Mouse (Mus musculus): ENCODE measurements around the gene Ehbp1.

Ehbp1 gene

DNA sequence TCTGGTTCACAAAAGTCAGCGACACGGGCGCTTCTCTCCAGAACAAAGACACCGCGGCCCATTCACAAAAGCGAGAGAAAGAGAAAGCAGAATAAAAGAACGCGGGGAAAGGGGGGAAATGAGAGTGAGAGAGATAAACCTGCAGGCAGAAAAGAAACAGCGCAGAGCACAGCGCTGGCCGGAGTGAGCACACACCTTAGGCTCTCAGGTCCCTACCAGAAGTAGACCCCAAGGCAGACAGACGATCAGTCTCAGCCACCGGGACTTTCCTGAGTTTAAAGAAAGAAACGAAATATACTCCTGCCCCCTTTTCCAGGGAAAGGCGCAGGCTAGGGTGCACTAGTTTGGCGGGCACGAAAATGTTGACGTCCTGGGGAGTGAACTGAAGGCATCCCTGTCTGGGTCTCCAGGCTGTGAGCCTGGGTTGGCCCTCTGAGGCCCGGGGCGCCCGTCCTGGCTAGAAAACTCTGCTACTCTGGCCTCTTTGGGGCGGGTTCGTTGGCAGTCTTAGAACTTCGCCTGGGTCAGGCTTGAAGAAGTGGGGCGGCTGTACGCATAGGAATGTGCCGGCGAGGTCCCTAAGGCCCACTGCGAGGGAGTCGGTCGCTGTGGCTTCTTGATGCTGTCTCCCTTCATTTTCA, 338.6 kb downstream of the Ehbp1 start:
- in situ Hi-C loops (cut with MboI, MseI), result loop anchor here in 1 of 2 experiments (10.0 to 25.0 kb wide), 2 partner anchors 281 to 934 kb away; no protein-coding TSS in a partner anchor

DNA sequence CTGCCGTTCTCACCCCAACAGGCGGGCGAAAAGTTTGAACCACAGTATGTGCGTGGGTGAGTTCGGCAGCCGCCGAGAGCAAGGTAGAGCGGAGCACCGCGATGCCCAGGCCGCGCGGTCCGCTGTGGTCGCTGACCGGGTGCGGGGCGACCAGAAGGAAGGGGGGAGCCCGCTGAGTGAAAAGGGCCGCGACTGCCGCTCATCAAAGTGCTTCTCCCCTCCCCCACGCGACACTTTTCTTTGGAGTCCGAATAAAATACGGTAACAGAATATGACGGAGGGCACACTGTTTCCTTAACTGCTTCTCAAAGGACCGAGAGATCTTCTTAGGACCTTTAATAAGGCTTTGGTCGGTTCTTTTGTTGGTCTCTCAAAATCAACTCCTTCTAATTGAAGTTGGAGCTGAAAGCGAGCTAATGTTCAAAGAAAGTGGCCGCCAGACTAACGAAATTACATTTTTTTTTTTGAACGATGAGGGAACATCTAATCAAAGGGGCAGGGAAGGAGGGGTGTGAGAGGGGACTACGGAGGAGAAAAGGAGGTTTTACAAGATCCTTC, 339.2 kb downstream of the Ehbp1 start, which contains the start of gene Otx1:
TSS of gene Otx1 (minus strand) at position 115 of the 558 bp plus-strand sequence.
- in situ Hi-C loops (cut with MboI, MseI), result loop anchor here in 1 of 2 experiments (10.0 to 25.0 kb wide), 2 partner anchors 282 to 934 kb away; no protein-coding TSS in a partner anchor

DNA sequence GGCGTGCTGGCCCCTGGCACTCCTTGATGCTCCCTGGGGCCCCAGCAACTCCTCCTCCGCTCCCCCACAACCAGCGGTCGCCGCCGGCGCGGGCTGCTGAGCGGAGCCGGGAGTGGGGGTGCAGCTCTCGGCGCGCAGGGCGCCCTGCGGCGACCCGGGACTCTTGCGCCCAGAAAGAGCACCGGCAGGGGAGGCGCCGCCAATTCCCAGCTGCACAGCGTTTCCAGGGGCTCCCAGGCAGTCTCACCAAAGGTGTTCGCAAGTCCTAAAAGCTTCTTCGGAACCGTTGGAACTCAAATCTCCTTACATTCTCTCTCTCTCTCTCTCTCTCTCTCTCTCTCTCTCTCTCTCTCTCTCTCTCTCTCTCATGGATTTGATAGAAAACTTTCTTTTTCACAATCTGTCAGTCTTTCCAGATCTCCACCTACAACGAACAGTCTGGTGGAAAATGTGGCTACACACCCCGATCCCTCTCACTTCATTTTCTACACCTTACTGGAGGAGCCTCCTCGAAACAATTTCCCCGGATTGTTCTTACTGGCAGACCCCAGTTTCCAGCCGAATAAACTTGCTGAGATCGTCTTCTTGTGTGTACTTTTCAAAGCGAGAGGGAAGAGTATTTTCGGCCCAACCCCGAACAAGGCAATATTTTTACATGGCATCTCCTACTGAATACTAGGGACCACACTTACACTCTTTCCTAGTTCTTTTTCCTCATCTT, 339.9 kb downstream of the Ehbp1 start:
- in situ Hi-C loops (cut with MboI, MseI), result loop anchor here in 1 of 2 experiments (10.0 to 25.0 kb wide), 2 partner anchors 283 to 935 kb away; no protein-coding TSS in a partner anchor

DNA sequence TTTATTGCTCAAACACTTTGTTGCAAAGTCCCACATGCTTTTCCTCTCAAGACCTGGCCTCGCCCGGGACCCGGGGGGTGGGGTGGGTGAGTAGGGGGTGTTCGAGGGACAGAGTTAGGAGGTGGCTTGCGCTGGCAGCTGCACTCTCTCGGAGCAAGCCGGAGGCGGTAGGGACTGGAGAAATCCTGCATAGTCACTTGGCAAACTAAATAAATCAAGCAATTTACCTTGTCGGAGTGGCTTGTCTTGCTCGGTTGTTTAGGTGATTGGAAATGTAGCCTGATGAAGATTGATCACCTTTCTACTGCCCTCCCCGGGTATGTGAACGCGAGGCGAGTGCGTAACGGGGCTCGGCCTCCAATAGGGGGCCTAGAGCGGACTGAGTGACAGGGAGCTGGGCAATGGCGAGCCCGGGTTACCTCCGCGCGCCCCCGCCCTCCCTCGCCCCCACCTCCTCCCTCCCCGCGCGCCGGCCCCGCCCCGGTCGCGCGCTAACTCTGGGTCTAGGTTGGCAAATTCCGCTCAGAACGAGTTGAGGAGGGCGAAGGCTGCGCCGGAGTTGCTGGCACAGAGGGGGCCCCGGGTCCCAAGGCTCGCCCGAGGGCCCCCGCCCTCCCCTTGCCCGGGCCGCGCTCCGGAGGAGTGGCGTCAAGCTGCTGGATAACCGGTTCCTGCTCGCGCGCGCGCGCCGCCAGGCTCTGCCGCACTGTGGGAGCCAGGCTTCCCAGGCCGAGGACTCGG, 340.6 kb downstream of the Ehbp1 start:
- in situ Hi-C loops (cut with MboI, MseI), result loop anchor here in 1 of 2 experiments (10.0 to 25.0 kb wide), 2 partner anchors 283 to 936 kb away; no protein-coding TSS in a partner anchor

DNA sequence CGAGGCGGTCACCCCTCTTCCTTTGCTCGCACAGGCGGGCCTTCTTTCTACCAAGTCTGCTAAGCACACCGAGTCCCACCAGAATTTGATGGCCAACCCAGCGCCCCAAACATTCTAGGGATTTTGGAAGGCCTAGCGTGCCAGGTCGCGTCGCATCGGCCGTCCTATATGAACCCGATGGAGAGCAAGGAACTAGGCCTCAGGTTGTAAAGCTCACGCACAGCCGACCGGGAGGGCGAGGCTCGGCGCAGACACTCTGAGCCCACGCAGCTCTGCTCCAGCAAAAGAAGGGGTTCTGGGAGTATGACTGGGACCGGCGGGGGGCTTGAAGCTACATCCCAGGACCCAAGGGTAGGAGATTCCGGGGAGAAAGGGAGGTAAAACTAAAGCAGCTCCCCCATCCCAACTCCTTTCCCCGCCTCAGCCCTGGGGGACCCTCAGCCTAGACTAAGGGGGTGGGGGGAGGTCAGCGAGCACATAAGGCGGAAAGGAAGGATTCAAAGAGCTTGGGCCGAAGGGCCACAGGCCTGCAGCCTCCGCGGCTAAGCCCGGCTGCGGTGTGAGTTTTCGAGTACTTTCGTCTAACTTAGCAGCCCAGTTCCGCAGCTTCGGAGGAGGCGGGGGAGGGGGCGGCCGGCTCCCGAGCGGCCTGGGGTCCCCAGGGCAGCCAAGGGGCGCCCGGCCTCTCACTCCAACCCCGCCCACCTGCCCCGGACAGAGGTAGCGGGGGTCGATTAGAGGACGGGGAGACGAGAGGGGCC, 341.6 kb downstream of the Ehbp1 start:
- in situ Hi-C loops (cut with MboI, MseI), result loop anchor here in 1 of 2 experiments (10.0 to 25.0 kb wide), 2 partner anchors 284 to 937 kb away; no protein-coding TSS in a partner anchor

DNA sequence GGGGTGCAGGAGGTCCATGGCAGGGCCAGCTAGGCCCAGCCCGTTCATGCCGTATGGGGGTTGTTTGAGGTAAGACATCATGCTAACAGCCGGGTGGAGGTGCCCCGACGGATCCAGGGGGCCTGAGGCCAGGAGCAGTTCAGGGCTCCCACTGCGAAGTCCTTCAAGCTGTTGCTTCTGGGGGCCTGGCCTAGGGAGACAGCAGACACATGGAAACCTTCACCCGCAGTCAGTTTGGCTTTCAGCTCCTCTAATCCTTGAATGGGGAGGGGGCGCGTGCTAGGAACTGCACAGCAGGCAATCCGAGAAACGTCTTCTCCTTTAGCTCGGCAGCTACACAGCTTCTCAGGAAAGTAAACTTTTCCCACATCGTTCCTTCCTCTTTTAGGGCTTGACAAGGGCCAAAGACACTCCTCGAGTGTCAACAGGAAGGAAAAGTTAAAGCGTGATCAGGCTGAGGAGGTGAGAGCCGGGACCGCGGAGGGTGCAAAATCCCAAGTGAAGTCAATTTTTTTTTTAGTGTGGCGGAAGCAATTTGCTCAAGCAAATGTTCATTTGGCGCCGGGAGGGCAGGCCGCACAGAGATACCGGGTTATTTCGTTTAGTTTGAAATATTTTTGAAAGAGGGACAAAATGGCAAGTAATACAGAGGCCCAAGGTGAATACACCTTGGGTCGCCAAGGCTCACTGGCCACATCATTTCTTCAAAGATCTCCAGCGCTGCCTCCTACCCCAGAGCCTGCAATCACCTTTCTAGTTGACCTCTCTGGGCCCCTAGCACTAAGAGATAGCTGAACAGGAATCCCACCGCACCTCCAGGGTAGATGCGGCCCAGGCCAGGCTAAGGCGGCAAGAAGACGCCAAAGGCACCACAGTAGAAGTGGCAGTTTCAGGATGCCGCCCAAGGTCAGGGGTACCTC, 342.4 kb downstream of the Ehbp1 start:
- in situ Hi-C loops (cut with MboI, MseI), result loop anchor here in 1 of 2 experiments (10.0 to 25.0 kb wide), 2 partner anchors 285 to 938 kb away; no protein-coding TSS in a partner anchor

DNA sequence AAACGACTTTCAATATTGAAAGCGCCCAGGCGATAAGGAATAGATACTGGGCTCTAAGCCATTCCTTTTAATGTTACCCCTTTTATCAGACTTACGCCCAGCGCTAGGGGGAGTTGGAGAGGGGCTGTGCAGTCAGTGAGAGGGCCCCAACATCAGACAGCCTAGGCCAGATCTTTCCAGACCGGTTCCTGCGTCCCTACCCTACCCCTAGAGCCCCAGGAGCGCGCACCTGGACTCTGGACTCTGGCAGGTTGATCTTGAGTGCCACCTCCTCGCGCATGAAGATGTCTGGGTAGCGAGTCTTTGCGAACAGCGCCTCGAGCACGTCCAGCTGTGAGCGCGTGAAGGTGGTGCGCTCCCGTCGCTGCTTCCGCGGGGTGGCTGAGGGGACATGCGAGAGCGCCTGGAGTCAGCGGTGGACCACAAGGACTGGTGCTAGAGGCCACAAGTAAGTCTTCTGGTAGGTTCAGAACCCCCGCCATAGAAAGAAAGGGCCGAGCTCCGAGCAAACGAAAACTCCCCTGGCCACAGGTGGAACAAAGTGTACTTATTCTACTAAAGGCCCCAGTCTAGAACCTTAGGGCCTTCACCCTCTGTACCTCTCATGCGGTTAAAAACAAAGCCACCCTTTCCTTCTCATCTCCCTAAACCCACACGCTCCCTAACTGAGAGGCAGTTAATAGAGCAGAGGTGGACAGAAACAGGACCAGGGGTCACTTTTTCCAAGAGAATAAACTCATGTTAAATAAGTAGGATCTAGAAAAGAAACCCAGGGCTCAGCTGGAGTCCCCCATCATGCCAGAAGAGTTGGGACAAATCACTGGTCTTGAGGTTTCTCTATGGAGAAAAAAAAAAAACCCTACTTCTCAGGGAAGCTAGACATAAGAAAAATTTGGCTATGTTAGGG, 343.7 kb downstream of the Ehbp1 start:
- in situ Hi-C loops (cut with MboI, MseI), result no loop called here

DNA sequence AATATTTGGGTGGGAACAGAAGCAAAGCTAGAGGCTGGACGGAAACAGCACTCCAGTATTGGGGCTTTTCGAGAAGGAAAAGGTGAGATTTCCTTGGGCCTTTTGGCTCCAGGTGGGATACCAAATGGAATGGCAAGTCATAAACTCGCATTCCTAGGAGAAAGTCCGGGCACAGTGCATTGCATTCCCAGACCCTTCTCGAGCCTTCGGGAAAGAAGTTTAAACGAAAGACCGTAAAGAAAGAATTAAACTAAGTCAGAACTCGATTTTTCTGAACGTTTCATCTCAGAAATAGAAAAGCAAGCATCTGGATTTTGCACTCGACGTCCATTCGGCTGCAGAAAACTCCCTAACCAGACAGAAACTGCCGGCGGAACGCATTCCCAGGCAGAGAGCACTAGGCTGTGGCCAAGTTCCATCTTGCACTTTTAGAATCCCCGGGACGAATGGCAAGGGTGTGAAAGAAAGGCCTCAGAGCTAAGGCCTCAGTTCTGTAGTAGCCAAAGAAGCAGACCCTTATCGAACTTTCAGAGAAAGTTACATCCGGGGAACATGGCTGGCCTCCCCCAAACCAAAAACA, 344.4 kb downstream of the Ehbp1 start:
- in situ Hi-C loops (cut with MboI, MseI), result no loop called here

DNA sequence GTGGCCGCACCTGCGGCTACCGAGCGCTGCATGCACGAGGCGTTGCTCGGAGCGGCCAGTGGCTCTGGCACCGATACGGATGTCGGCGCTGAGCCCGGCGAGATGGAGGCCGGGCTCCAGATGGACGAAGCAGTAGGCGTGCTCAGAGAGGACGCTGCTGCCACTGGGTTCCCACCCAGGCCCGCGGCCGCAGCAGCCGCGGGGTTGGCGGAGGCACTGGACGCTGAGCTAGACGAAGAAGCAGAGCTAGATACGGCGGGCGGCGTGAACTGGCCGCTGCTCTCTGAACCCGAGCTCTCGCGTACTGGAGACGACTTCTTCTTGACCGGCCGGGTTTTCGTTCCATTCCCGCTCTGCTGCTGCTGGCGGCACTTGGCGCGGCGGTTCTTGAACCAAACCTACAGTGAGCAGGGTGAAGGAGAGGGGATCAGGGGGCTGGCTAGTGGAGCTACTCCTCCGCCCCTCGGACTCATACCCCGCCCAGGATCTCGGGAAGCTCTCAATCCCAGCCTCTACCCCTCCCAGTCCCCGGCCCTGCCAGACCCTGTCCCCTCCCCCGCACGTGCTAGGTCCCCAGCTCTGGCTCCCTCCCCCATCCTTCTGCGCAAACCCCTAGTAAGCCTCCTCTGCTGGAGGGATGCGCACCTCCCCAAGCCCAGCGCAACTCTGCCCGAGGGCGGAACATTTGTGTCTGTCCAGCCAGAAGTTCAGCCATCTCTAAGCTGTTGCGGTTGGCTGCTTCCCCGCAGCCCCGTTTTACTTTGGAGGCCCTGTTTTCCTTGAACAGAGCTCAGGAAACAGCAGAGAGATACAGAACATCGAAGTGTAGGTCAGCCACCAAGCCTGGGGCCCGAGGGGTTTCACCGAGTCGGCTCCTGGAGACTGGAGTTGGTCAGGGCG, 345.2 kb downstream of the Ehbp1 start:
- in situ Hi-C loops (cut with MboI, MseI), result no loop called here

DNA sequence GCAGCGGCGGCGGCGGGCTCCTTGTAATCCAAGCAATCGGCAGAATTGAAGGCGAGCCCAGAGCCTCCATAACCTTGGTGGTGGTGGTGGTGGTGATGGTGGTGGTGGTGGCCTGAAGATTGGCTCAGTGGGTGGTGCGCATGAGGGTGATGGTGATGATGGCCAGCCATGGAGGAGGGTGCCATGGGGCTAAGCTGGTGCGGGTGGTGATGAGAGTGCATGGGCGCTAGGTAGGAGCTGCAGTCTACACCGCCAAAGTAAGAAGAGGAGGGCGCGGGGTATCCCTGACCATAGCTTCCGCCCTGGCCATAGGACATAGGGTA, 345.8 kb downstream of the Ehbp1 start:
- in situ Hi-C loops (cut with MboI, MseI), result no loop called here

DNA sequence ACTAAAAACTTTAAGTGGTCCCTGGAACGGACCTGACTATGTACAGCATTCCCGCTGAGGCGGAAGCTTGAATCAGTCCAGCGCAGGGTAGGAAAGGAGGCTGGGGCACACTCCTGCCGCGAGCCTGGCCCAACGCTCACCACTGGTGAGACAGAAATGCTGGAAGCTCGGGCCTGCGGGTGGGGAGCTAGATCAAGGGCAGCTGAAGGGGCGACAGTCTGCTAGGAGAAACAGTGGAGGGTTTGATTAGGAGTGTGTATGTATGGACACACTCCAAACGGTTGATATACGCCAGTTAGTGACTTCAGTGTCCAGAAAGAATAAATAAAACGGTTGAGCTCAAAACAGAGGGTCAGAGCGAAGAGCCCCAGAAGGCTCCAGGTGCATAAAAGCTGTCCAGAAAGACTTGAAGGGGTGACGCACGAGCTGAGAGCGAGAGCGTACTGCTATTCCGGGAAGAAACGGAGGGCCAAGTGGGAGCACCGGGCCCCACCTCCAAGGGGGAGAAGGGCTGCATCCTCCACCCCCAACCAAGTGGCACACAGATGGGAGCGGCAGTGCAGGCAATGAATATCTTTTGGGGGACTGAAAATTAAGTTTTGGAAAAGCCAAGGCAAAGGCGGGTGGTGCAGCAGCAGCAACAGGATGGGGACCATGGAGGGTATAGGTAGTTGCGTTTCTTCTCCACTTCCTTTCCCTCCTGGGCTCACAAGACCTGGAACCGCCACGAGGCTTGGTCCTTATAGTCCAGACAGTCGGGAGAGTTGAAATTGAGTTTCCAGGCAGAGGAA, 346.4 kb downstream of the Ehbp1 start:
- in situ Hi-C loops (cut with MboI, MseI), result no loop called here

DNA sequence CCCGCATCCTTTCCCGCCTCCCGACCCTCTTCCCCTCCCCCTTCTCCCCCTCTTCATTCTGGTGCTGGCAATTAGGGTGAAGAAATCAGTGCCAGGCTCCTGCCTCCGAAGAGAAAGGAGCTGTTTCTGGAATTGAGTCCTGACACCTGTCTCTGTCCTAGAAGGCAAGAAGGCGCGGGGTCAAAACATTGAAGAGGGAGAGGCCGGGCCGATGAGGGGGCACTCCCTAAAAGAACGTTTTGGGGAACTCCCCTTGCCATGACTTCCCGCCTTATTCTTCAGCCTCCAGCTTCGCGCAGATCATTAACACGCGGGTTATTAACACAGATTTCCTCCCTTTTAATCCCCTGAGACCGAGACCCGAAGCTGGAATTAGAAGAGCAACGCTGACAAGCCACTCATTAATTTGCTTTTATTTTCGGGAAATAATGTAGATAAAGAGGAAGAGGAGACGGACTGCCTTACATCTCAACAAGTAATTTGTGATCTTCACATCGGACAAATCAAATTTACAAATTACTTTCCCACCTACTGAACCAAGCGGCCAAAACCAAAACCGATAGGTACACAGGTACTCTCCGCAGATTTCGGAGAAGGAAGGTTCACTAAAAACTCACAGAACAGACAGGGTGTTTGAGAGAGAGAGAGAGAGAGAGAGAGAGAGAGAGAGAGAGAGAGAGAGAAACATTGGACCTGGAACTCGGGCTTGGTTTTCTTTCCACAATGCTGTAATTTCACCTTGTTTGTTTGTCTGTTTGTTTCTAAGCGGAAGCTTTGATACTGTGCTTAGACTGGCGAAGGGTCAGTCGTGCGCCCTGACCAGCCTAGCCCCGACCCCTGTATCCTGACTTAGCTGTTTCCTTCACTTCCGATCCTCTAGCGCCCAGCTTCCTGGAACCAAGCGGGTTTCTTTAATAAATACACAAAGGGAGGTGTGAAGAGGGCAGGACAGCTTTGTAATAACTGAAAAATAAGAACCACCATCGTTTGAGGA, 347.4 kb downstream of the Ehbp1 start:
- in situ Hi-C loops (cut with MboI, MseI), result no loop called here

DNA sequence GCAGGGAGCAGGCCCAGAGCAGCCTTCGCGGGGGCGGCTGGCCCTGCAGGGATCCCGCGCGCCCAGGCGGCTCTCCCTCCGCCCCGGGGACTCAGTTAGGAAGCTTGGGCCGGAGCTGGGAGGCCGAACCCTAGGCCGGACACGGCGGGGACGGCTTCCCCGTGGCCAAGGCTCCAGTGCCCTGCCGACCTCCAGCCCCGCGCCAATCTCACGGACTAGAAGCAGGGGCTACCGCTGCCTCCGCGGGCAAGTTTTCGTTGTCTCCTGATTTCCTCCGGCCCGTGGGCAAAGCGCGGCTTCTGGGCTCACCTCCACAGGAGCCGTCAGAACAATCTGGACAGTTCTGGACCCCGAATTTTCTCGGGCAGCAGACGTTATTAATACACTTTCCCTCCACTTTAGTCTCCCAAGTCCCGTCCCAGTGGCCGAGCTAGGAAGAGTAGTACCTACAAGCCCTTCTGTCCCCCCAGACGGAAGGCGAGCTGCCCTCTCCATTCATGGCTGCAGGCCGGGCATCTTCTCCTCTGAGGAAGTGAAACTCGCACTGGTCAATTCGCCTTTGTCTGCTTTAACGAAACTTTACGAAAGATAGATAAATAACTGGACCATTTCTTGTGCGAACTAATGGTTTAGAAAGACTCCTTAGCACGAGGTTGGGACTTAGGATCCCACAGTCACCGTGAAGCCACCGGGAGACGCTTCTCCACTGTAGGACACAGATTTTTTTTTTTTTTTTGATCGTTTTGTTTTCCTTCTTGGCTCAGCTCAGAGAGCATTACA, 348.3 kb downstream of the Ehbp1 start:
- in situ Hi-C loops (cut with MboI, MseI), result no loop called here

DNA sequence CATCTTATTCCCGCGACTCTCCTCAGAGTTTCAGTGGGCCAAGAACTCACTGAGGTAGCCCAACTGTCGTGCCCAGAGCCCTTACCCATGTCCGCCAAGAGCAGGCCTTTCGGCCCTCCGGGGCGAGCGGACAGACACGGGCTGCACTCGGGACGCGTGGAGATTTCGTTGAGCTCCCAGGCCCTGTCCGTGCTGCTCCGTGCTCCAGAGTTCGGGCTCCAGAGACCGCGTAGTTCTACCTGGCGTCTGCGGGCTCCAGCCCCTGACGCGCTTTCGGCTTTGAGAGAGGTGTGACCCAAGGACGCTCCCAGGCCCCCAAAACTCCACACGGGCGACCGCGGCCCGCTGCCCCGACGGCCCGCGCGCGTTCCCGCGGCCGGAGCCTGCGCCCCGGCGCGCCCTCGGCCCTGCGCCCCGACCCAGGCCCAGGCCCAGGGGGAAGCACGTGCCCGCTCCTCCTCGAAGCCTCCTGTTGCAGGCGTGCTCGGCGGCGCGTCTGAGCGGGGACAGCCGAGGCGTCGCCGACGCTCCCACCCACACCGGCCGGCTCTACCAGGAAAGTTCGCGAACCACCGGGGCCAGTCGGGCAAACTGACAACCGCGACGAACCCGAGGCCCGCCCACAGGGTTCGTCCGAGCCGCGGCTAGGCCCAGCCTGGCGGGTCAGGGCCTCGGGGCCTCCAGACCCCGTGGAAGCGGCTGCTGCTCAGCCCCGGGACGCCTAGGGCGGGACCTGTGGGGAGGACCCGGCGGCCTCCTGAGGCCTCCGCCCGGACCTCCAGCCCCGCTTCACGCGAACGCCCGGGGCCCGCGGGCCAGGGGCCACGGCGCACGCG, 349.1 kb downstream of the Ehbp1 start:
- in situ Hi-C loops (cut with MboI, MseI), result no loop called here

All from T-helper 17 cell (primary cell).